Mouse (Mus musculus): ENCODE measurements around the gene Sgcb.

Sgcb gene

DNA sequence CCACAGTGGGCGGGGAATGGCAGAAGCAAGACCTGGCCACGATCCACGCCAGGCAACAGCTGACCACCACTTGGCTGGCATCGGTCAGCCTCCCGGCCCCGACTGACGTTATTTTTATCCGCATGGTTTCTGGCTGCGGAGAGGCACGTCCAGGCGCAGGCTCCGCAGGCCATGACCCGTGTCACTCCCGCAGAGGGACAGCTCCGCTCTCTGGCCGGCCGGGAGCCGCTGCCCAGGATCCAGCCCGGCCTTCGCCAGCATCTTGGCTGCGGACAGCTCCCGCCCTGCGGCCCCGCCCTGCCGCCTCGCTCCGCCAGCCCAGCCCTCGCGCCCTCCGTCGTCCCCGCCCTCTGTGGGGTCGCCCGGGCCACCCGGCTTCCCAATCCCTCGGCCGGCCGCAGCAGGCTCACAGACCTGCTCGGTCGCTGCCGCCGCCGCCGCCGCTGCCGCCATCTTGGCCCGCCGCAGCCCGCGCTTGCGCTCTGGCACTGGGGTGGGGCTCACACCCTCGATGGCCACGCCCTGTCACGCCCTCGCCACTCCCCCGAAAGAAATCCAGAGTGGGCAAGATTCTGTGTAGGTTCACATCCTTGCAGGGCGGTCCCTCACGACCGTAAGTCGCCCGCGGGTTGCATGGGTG, at the start of gene Sgcb:
TSS of gene Sgcb (minus strand) at position 530 of the 640 bp plus-strand sequence.
- peak; percentile 46 for DNase-seq (ENCODE audit: low read depth, low spot score)

DNA sequence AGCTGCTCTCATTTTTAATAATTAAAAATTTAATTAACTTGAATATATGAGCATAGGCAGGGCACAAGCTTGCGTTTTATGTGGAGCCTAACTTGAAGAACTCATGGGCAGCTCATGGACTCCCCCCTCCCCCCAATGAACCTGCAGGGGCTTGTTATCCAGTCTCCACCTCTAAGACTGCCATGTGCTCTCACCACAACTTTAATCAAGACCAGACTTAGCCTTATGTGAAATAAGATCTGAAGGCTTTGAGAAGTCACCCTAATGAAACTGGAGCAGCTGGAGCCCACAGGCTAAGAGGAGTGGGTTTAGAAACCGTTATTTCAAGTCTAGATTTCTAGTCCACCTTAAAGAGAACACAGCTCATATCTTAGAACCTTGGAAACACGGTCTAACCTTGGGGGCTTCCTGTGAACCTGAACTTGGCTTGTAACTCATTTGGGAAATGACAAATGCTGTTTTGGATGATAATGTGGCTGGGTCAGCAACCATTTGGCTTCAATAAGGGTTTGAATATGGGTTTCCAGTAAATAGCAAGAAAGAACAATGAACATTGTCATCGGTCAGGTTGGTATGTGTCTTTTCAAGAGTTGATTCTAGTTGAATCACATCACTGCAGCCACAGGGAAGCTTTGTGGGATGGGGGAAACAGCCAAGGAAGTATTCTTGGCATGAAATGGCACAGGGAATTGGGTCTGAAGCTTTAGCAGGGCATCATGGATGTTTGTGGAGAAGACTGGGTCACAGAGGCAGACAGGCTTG, 46.8 kb upstream of the Sgcb start:
- DNase-seq (ENCODE audit: low read depth, low spot score), result no peak

DNA sequence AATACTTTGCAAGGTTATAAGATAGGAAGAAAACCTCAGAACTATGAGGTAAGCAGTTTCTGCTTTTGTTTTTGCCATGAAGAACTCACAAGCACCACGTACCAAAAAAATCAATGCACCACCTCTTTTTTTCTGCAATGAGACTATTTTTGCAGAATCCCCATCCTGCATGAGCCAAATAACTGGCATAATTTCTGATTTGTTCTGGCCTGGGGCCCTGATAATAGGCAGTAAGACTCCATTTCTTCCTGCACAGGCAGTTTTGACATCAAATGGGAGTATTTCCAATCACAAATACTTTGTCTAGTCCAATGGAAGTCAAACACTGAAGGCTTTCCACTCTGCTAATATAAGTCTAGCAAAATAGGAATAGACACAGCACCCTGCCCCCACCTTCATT, 46.2 kb upstream of the Sgcb start:
- DNase-seq (ENCODE audit: low read depth, low spot score), result no peak

DNA sequence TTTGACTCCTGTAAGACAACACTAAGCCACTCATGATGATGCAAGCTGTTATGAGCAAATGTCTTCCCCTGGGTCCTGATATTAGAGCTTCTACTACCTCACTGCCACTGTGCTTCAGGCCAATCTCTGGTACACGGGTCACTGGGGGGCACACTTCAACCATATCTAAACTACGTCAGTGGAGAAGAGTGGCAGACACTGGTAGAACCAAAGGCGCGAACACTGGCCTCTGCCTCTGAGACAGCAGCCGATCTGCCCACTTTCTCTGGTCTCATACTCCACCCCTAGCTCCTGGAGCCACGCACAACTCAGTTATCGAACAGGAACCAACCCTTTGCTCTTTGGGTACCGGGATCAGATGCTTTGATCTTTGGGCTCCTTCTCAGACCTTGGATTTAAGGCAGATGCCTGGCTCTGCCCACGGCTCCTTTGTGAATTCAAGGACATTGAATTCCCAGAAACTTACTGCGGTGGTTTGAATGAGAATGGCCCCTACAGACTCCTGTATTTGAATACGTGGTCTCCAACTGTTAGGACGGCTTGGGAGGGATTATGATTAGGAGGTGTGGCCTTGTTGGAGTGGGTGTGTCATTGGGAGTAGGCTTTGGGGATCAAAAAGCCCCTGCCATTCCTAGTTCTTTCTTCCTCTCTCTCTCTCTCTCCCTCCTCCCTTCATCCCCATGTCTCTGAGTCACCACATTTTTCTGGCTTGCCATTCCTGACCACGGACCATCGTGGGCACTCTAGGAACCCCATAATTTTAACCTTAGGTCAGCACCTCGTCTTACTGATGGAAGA, 44.3 kb upstream of the Sgcb start:
- no peak for DNase-seq (ENCODE audit: low read depth, low spot score)

DNA sequence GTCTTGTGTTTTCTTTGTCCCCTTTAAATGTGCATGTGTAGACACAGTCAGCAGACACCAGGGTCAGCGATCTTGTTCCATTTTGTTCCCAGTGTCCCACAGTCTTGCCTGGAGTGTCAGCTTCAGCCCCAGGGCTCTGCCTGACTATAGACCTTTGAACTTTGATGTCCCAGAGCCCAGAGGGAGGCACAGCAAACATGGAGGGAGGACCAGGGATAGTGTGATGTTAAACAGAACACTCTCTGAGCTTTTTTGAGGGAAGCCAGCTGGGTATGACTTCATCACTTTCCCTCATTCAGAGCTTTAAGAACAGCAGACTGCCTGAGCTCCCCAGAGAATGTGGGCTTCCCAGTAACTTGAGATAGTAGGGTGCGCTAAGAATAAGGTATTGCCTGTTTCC, 42.6 kb upstream of the Sgcb start:
- no peak for DNase-seq (ENCODE audit: low read depth, low spot score)

DNA sequence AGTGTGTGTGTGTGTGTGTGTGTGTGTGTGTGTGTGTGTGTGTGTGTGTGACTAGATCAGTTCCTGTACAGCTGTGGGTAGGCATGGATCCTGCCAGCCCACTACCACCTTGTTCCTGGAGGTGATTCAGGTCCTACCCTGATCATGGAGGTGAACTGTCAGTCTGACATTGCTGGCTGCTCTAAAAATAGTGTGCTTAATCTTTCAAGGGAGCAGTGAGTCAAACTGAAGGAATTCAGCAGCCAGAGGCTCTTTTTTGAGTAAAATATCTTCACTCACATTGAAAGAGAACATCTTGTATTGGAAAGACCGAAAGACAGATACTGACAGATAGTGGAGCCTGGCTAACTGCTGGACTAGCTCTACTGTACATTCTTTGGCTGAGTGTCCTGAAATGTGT, 41.0 kb upstream of the Sgcb start:
- DNase-seq (ENCODE audit: low read depth, low spot score), result no peak

DNA sequence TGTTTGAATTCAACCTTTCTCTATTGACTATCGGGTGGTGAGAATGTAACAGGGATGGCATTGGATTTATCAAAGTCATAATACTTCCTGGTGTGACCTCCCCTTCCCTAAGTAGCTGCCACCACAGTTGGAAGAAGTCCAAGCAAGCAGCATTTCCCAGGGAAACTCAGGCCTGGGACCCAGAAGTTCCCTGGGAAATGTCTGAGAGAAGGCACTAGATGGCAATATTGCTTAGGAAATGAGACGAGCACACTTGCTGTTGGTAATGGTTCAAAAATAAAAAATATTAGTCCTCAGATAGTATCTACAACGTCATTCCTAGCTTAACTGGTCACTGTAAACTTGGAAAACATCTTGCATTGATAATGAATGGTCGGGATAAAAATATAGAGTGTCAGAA, 38.6 kb upstream of the Sgcb start:
- no peak for DNase-seq (ENCODE audit: low read depth, low spot score)

DNA sequence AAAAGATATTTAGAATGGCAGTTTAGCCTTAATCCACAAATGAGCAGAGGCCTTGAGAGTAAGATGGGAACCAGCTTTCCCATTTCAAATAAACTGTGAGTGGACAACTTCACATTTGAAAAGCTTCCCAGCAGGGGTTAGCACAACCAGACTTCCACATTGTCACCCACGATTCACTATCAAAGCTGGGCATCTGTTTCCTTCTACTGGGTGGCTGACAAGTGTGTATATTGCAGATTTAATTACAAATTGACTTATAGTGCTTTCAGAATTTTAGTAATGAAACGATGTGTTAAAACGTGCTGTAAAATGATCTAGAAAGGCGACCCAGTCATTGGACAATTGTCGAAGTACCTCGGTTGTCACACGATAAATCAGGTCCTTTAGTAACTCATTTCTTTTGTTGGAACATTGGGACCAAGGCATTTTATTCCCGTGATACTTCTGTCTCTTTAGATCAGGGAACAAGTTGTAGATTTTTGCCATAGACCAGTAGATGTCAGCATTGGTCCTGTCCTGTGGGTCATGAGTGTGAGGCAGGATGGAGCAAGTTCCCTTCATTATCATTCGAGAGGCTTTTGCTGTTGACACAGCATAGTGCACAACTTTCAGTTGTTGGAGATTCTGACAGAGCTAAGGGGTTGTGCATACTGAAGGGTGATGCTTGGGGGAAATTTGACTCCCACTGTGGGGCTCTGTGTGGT, 36.3 kb upstream of the Sgcb start:
- no peak for DNase-seq (ENCODE audit: low read depth, low spot score)

DNA sequence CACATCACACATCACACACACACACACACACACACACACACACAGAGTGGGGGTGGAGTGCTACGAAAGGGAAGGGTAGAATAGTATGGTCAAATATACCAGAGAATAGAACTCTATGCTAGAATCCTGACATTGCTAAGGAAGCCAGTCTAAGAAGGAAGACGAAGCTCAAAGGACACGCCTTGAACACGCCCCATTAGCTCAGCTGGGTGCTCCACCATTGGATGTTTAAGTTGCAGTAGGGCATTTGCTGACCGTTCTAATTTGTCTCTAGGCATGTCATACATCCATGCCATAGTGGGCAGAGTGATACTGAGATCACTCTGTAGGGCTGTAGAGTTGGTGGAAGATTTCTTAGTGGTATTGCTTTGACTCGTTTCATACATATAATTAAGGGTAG, 35.6 kb upstream of the Sgcb start:
- no peak for DNase-seq (ENCODE audit: low read depth, low spot score)

DNA sequence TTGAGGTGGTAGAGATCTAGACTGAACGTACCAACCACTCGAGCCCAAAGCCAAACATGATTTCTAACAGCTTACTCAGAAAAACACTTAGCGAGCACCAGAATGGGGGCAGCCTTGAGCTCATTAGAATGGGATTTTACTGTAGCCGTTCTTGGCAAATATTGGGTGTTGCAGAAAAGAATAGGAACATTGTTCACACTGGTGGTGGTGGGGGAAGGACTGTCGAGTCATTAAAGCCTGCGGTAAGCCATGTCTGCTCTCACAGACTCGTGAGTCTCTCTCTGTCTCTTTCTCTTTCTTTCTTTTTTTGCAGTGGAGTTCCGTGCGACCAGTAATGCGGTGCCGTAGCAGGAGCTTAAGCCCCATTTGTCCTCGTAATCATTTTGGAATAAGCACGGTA, 29.0 kb upstream of the Sgcb start:
- DNase-seq (ENCODE audit: low read depth, low spot score), result peak; percentile 39

DNA sequence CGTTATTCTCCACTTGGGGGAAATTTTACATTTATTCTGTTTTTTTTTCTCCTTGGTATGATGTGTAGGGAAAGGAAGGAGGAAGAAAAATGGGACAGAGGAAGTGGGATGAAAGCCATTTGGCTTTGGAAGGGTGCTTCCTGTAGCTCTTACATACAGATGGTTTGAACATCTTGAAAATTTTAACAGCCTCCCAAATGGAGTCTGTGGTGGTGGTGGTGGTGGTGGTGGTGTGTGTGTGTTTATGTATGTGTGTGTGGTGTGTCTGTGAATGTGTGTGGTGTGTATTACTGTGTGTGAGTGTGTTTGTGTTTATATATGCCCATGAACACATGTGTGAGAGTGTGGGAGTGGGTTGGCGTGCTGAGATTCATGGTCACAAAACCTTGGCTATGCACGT, 28.0 kb upstream of the Sgcb start:
- no peak for DNase-seq (ENCODE audit: low read depth, low spot score)

DNA sequence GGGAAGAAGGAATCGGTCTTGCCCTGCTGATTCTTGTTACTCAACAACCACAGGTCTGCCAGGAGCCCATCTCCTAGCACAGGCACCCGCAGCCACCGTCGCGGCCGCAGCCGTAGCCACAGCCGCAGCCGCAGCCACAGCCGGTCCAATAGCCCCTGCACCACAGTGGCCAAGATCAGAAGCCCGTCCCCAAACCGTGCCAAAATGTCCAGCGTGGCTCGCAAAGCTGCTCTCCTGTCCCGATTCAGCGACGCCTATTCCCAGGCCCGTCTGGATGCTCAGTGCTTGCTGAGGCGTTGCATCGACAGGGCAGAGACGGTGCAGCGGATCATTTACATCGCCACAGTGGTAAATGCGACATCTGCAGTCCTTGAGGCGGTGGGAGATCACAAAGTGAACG, 21.8 kb upstream of the Sgcb start:
- no peak for DNase-seq (ENCODE audit: low read depth, low spot score)

DNA sequence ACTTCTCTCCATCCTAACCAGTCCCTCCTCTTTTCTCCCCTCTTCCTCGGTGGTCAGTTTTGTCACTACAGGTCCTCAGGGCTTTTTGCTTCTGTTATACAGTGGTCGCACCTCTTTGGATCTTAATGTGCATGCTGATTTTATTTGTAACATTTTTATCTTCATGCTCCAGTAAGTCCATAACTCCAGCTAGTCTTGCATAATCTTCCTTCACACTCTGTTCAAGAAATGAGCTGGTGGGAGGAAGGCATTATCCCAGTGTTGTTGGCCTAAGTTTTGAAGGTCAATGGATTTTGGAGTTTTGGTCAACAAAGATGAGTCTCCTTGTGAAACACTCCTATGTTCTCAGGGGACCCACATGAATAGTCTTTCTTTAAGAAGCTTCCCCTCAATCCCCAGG, 20.3 kb upstream of the Sgcb start:
- no peak for DNase-seq (ENCODE audit: low read depth, low spot score)

DNA sequence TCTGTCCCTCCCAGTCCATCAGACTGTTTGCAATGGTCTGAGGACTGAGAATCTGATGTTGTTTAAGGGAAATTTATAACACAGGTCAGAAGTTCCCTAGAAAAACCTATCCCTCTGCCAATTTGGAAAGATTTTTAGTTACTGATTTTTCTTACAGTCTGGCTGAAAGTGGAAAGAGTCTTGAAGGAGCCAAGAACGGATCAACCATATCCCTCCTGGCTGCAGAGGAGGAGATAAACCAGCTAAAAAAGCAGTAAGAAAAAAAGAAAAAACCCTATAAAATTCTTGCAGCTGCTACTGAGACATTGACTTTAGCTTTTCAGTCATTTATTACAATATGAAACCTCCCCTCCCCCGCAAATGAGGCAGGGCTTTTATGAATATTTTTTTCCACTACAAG, 19.1 kb upstream of the Sgcb start:
- DNase-seq (ENCODE audit: low read depth, low spot score), result no peak

DNA sequence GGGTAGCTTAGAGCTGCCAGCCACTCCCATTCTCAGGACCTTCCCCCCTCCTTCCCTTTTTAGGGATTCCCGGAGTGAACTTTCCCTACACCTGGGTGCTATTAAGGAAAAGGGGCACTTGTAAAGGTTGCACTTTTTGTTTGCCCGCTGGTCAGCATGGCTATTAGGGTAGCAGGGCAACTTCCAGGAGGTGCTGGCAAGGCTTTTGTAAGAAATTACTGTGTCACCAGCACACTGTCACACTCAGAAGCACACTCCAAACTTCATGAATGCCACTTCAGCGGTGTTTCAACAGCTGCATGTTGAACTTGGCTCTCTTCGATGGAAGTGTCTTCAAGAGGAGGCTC, 4.2 kb upstream of the Sgcb start:
- no peak for DNase-seq (ENCODE audit: low read depth, low spot score)

DNA sequence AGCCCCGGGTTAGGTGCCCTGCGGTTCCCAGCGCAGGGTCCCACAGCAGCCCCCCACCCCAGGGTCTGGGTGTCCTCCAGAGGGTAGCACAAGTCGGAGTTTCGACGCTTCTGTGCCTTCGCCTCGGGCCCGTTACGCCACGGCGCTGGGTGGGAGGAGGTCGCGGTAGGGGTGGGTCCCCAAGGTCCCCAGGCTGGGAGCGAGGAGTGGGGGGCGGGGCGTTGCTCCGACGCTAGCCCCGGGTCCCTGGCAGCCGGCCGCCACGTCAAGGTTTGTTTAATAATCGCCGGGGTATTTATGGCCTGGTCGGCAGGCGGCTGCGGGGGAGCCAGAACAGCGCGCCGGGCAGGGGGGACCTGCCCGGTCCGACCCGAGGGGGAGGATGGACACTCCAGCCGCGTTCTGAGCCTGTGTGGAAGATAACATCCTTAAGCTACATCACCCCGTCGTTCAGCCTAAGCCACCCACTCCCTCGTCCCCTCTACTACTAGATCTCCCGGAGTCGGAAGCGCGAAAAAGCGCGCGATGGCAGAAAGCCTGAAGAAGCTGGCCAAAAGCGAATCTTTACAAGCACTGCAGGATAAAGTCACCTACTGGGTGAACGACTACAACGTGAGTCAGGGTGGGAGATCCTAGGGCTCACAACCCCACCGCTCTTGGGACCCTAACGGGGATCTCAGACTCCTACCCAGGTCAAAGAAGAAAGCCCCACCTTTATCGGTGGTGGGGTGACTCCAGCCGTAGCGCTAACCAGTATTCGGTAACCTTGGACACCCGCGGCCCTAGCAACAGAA, 3.7 kb upstream of the Sgcb start, which contains the start of gene Spata18:
TSS of gene Spata18 (plus strand) at position 319 of the 794 bp plus-strand sequence.
- no peak for DNase-seq (ENCODE audit: low read depth, low spot score)

DNA sequence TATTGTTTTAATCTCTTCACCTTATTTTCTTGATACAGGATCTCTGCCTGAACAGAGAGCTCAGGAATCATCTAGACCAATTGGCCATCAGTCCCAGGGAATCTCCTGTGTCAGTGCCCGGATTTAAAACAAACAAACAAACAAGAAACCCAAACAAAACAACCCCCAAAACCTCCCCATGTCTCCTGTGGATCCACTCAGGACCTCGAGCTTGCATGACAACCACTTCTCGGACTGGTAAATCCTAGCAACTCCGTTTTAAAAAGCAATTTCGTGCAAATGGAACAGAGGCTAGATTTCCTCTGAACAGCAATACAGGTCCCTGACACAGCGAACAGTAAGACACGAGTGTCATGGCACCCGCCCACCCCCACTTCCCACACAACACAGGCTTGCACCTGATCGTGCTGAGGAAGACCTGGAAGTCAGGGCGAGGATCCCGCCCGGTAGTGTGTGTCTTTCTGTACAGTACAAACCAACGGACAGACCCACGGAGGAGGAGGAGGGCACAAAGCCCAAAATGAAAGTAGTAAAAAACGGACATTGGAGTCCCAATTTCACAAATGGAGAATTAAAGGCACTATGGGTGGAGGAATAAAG, 2.9 kb upstream of the Sgcb start:
- DNase-seq (ENCODE audit: low read depth, low spot score), result no peak

DNA sequence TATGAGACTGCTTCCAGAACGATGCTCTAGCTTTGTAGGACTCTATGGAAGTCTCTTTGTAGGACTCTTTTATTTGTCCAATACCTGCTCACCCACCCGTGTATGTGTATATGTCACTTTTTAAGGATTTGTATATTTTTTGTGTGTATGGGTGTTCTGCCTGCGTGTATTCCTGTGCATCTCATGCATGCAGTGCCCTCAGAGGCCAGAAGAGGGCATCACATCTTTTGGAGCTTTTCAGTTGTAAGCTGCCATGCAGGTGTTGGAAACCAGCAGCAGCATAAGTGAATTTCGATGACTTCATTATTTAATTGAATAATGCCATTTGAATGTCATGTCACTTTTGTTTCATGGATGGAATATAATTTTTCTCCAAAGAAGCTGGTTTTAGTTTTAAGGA, 5.5 kb downstream of the Sgcb start:
- no peak for DNase-seq (ENCODE audit: low read depth, low spot score)

DNA sequence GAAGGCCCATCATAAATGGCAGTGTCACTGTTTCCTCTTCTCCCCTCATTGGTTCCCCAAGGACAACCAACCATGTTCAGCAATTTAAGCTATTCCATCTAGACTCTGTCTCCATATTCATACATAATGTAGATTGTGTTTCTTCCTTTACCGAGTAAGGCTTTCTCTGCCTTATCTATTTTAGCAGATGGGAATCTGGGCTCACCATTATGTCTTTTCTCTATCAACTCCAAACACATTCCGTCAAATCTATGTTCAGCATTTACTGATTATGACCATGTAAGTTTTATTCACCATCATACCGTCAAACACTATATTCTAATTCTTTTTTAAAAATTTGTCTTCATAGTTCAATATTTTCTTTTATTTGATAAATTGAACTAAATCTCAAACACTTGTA, 6.5 kb downstream of the Sgcb start:
- DNase-seq (ENCODE audit: low read depth, low spot score), result no peak

DNA sequence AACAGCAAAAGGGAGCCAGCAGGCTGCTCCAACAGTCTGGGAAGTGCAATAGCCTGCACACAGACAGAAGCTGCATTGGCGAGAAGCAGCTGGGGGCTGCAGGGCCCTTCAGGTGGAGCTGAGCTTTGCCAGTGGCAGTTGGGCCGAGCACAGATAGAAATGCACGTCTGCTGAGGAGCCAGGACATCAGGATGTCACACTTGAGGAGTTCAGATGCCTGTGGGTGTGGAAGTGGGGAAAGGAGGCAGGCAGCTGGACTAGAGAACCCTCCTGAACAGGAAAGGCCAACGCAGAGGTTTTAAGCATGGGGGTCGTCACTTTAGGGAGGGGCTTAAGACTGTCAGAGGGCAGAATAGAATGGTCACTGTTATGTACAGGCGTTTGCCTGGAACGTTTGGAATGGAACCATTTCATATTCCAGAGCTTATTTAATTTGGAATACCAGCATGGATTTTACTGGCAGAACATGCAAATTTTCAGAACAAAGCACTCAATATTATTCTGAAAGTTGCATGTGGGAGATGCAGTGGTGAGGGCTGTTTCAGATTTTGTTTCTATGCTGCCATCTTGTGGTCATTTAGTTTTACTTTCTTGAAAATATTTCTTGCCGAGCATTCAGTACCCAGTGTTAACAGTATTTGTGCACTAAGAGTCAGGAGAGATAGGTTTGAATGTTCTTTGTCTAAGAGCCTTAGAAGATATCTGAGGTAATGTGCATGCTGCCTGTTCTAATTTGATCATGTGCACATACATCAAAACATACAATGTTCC, 10.1 kb downstream of the Sgcb start:
- peak; percentile 79 for DNase-seq (ENCODE audit: low read depth, low spot score)

All from telencephalon, adult 2 months (tissue).